In the genomic region with DNA sequence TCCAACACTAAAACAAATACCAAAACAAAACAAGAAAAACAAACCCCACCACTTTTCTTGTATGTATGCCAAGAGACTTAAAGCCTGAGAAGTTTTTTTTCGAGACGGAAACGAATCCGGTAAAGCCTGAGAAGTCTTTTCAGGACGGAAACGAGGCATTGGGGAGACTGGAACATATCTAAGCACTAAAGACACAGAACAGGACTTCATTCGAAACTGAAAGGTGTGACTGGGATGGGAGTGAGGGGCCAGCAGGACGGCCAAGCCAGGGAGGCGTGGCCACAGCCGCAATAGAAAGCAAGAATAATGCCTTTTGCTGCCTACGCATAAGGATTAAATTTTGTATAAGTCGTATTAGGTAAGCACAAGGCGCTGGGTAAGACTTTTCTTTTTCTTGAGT, we compare ENCODE assay signal across 8 mouse cellular contexts. TPM values are rescaled to one million over a fixed set of nuclear protein-coding genes. Genes with fewer than 3 reads are reported as not detected.
DNase-seq lines count a peak whose midpoint lies in the region; ATAC-seq lines count a peak whose summit lies in the region.

No protein-coding gene starts in this region.

- H3K4me3 ChIP-seq in heart, embryonic 14.5 days (ENCODE audit: control insufficient read depth in 1 of 2, insufficient read depth in 1 of 2, low read depth in 1 of 2, low read length in 2 of 2) = peak overlapping the region; percentile 90 to 96
- peak overlapping the region; percentile 66 for H3K4me3 ChIP-seq in forebrain, embryonic 15.5 days
- peak overlapping the region; percentile 71 for H3K4me3 ChIP-seq in liver, embryonic 16.5 days (ENCODE audit: low read depth, low read length)

- H3K27me3 ChIP-seq in heart, embryonic 14.5 days (ENCODE audit: control insufficient read depth, insufficient read depth, low read length) = no peaks in the 10 kb centered on the region
- H3K27me3 ChIP-seq in forebrain, embryonic 15.5 days = no peaks in the 10 kb centered on the region
- H3K27me3 ChIP-seq in liver, embryonic 16.5 days (ENCODE audit: control insufficient read depth, insufficient read depth, low read depth, low read length) = no peaks in the 10 kb centered on the region

- no peak for ATAC-seq in heart, embryonic 14.5 days (ENCODE audit: insufficient number of reproducible peaks, insufficient read depth, low FRiP score, low read depth)
- ATAC-seq in CD4-positive, CD25-positive, alpha-beta regulatory T cell, adult 4 months = peak; percentile 14
- ATAC-seq in forebrain, embryonic 15.5 days (replicated peaks) = no peak
- no peak for ATAC-seq in liver, embryonic 16.5 days (ENCODE audit: low read depth)

- H3K27ac ChIP-seq in heart, embryonic 14.5 days (replicated peaks in 1 of 2; ENCODE audit: control insufficient read depth in 1 of 2, insufficient read depth in 1 of 2, low read depth in 2 of 2, low read length in 2 of 2) = peak overlapping the region in 1 of 2 experiments; percentile 98; a peak in 2 of 4 replicates
- peak overlapping the region; percentile 88 for H3K27ac ChIP-seq in forebrain, embryonic 15.5 days (replicated peaks)
- H3K27ac ChIP-seq in liver, embryonic 16.5 days (ENCODE audit: low read length) = peak overlapping the region; percentile 83

- H3K9ac ChIP-seq in heart, embryonic 14.5 days (ENCODE audit: low read length) = peak overlapping the region; percentile 82
- H3K9ac ChIP-seq in forebrain, embryonic 15.5 days (replicated peaks) = peak overlapping the region; percentile 76
- peak overlapping the region; percentile 92 for H3K9ac ChIP-seq in liver, embryonic 16.5 days (ENCODE audit: low read depth, low read length)

- 7% methylated on average over 13 of the region's 13 CpGs for WGBS in heart, embryonic 14.5 days
- 12% methylated on average over 13 of the region's 13 CpGs for WGBS in forebrain, embryonic 15.5 days
- 5% methylated on average over 13 of the region's 13 CpGs for WGBS in liver, embryonic 16.5 days (ENCODE audit: insufficient replicate concordance)

- H3K4me2 ChIP-seq in heart, embryonic 14.5 days (ENCODE audit: low read length) = peak overlapping the region; percentile 99
- peak overlapping the region; percentile 98 for H3K4me2 ChIP-seq in forebrain, embryonic 15.5 days (replicated peaks)
- peak overlapping the region; percentile 99 for H3K4me2 ChIP-seq in liver, embryonic 16.5 days (ENCODE audit: low read depth, low read length)

- peaks cover 34% of the 10 kb centered on the region for H3K36me3 ChIP-seq in heart, embryonic 14.5 days (ENCODE audit: control insufficient read depth, insufficient read depth, low read length)
- peaks cover 27% of the 10 kb centered on the region for H3K36me3 ChIP-seq in forebrain, embryonic 15.5 days
- H3K36me3 ChIP-seq in liver, embryonic 16.5 days (ENCODE audit: control insufficient read depth, insufficient read depth) = peaks cover under 1% of the 10 kb centered on the region

- H3K4me1 ChIP-seq in heart, embryonic 14.5 days (ENCODE audit: control insufficient read depth in 2 of 2, insufficient read depth in 2 of 2, low read length in 2 of 2) = peaks cover 4 to 22% of the 10 kb centered on the region in 2 experiments
- peaks cover 51% of the 10 kb centered on the region for H3K4me1 ChIP-seq in forebrain, embryonic 15.5 days
- H3K4me1 ChIP-seq in liver, embryonic 16.5 days (ENCODE audit: control insufficient read depth, low read depth, low read length) = peaks cover 37% of the 10 kb centered on the region

- no peak for DNase-seq in heart, postnatal 36 days
- no peak for DNase-seq in left cerebral cortex, postnatal 14 days (ENCODE audit: low spot score in 2 of 2)
- no peak for DNase-seq in right cerebral cortex, postnatal 14 days
- no peak for DNase-seq in right cerebral cortex, adult 18-20 months

- H3K9me3 ChIP-seq in heart, embryonic 14.5 days (ENCODE audit: control insufficient read depth, low read length) = no peaks in the 10 kb centered on the region
- no peaks in the 10 kb centered on the region for H3K9me3 ChIP-seq in forebrain, embryonic 15.5 days
- H3K9me3 ChIP-seq in liver, embryonic 16.5 days (replicated peaks; ENCODE audit: control insufficient read depth, low read length) = no peaks in the 10 kb centered on the region

- intact Hi-C loops in heart, postnatal 36 days (cut with DNase I) = loop anchor here (2.0 to 10.0 kb wide), 3 partner anchors 35 to 177 kb away; a partner anchor contains a TSS
- intact Hi-C loops in left cerebral cortex, postnatal 14 days (cut with DNase I) = loop anchor here (2.0 to 10.0 kb wide), 2 partner anchors 37 to 179 kb away; a partner anchor contains a TSS

RNA-seq across cellular contexts. Expression of a gene that starts 0.8 kb away (rescaled TPM):
- polyA plus RNA-seq in heart, embryonic 14.5 days (2014; fragmentation: Nextera tagmentation; extraction: Ambion mirVana) = 7.6 and 10.6 TPM in 2 replicates
- total RNA-seq in heart, postnatal 36 days (2021) = 10 to 100 TPM; 10.1 to 10.2 TPM
- 10 to 100 TPM; 54.4 to 79.2 TPM for polyA plus RNA-seq in CD4-positive, CD25-positive, alpha-beta regulatory T cell, adult 4 months (2017; shearing (Covaris generic))
- 16.3 and 16.4 TPM in 2 replicates for polyA plus RNA-seq in forebrain, embryonic 15.5 days (2015; fragmentation: Nextera tagmentation; extraction: Ambion mirVana)
- 4.8 and 5.9 TPM in 2 replicates for polyA plus RNA-seq in liver, embryonic 16.5 days (2015; fragmentation: Nextera tagmentation; extraction: Ambion mirVana)
- 10 to 100 TPM; 16.8 to 16.9 TPM for total RNA-seq in left cerebral cortex, postnatal 14 days (2021)

RNA-seq across cellular contexts. Expression of a gene that starts 1.1 kb away (rescaled TPM):
- polyA plus RNA-seq in heart, embryonic 14.5 days (2014; fragmentation: Nextera tagmentation; extraction: Ambion mirVana) = 345 and 375 TPM in 2 replicates
- 100 to 1,000 TPM; 219 to 255 TPM for total RNA-seq in heart, postnatal 36 days (2021)
- 100 to 1,000 TPM; 274 to 342 TPM for polyA plus RNA-seq in CD4-positive, CD25-positive, alpha-beta regulatory T cell, adult 4 months (2017; shearing (Covaris generic))
- polyA plus RNA-seq in forebrain, embryonic 15.5 days (2015; fragmentation: Nextera tagmentation; extraction: Ambion mirVana) = 510 and 551 TPM in 2 replicates
- 207 and 235 TPM in 2 replicates for polyA plus RNA-seq in liver, embryonic 16.5 days (2015; fragmentation: Nextera tagmentation; extraction: Ambion mirVana)
- 100 to 1,000 TPM; 346 to 360 TPM for total RNA-seq in left cerebral cortex, postnatal 14 days (2021)

RNA-seq across cellular contexts. Expression of a gene that starts 8.1 kb away (rescaled TPM):
- 45.5 and 48.5 TPM in 2 replicates for polyA plus RNA-seq in heart, embryonic 14.5 days (2014; fragmentation: Nextera tagmentation; extraction: Ambion mirVana)
- total RNA-seq in heart, postnatal 36 days (2021) = 10 to 100 TPM; 17.5 to 19.0 TPM
- polyA plus RNA-seq in CD4-positive, CD25-positive, alpha-beta regulatory T cell, adult 4 months (2017; shearing (Covaris generic)) = 10 to 100 TPM; 19.7 to 22.9 TPM
- polyA plus RNA-seq in forebrain, embryonic 15.5 days (2015; fragmentation: Nextera tagmentation; extraction: Ambion mirVana) = 62.4 and 64.9 TPM in 2 replicates
- 19.4 and 19.7 TPM in 2 replicates for polyA plus RNA-seq in liver, embryonic 16.5 days (2015; fragmentation: Nextera tagmentation; extraction: Ambion mirVana)
- 10 to 100 TPM; 46.0 to 46.7 TPM for total RNA-seq in left cerebral cortex, postnatal 14 days (2021)
